Mouse (Mus musculus) embryo, embryonic 11.5 days (tissue): Measurements from ENCODE around the gene Cd300lf.

Experiments
- DNase-seq: peaks from one replicate; pipeline ENCODE4 v3.0.0-alpha.2; 2012; ENCODE audit warnings: low read depth, low spot score

Gene Cd300lf

GRCm38 (mm10) chr11:115160883-115161577 lies 27.2 kb upstream of the Cd300lf start:
- no peak for DNase-seq

- DNase-seq: no peak
Measured at GRCm38 (mm10) chr11:115160016-115160797, 26.4 kb upstream of the Cd300lf start.

- no peak for DNase-seq
Measured at GRCm38 (mm10) chr11:115157933-115158719, 24.3 kb upstream of the Cd300lf start.

GRCm38 (mm10) chr11:115155053-115155634 lies 21.4 kb upstream of the Cd300lf start:
- DNase-seq: no peak

GRCm38 (mm10) chr11:115153699-115154292 lies 20.0 kb upstream of the Cd300lf start:
- DNase-seq: no peak

GRCm38 (mm10) chr11:115153088-115153487 lies 19.3 kb upstream of the Cd300lf start:
- no peak for DNase-seq

GRCm38 (mm10) chr11:115151755-115152429 lies 18.1 kb upstream of the Cd300lf start:
- no peak for DNase-seq

GRCm38 (mm10) chr11:115150741-115151254 lies 17.0 kb upstream of the Cd300lf start:
- no peak for DNase-seq

- DNase-seq: no peak
Measured at GRCm38 (mm10) chr11:115147813-115148212, 14.0 kb upstream of the Cd300lf start.

- no peak for DNase-seq
Measured at GRCm38 (mm10) chr11:115141970-115142369, 8.2 kb upstream of the Cd300lf start.

- no peak for DNase-seq
Measured at GRCm38 (mm10) chr11:115138597-115139262, 4.9 kb upstream of the Cd300lf start.

- DNase-seq: no peak
Measured at GRCm38 (mm10) chr11:115131768-115132381, 1.9 kb downstream of the Cd300lf start.

GRCm38 (mm10) chr11:115129508-115130126 lies 4.2 kb downstream of the Cd300lf start:
- DNase-seq: no peak

GRCm38 (mm10) chr11:115128483-115128882 lies 5.3 kb downstream of the Cd300lf start:
- DNase-seq: no peak

- DNase-seq: no peak
Measured at GRCm38 (mm10) chr11:115119409-115119808, 14.4 kb downstream of the Cd300lf start.

- DNase-seq: no peak
Measured at GRCm38 (mm10) chr11:115112196-115112595, 21.6 kb downstream of the Cd300lf start.

GRCm38 (mm10) chr11:115110271-115110670 lies 23.5 kb downstream of the Cd300lf start:
- no peak for DNase-seq

- no peak for DNase-seq
Measured at GRCm38 (mm10) chr11:115108176-115108575, 25.6 kb downstream of the Cd300lf start.

GRCm38 (mm10) chr11:115107403-115107916 lies 26.3 kb downstream of the Cd300lf start:
- DNase-seq: no peak
